Mouse (Mus musculus) CH12.LX (cell line): ENCODE measurements around the gene Capn8. TPM values are rescaled to one million over a fixed set of nuclear protein-coding genes. Genes with fewer than 3 reads are reported as not detected.

Experiments
- DNase-seq: peaks from one replicate; pipeline ENCODE4 v3.0.0-alpha.2; 2013; ENCODE audit errors: extremely low read depth
- H3K27ac ChIP-seq: 2 replicates; pipeline ENCODE4 v1.5.1; 2012; ENCODE audit warnings: low read depth, mild to moderate bottlenecking, control low read depth, moderate library complexity; ENCODE audit not compliant: insufficient read depth
- H3K27me3 ChIP-seq: replicated peaks from 2 replicates; pipeline ENCODE3; 2012; ENCODE audit warnings: inconsistent platforms
- H3K36me3 ChIP-seq, 2 experiments: replicated peaks in 1 of 2; 2 replicates each; pipeline versions ENCODE3 to v1.6.1; 2012; ENCODE audit warnings: inconsistent platforms in 1 of 2, low read length in 1 of 2, mild to moderate bottlenecking in 1 of 2, mixed read lengths in 1 of 2, moderate library complexity in 1 of 2; ENCODE audit not compliant: control insufficient read depth in 1 of 2, insufficient read depth in 1 of 2
- H3K4me1 ChIP-seq, 2 experiments: 2 replicates each; pipeline ENCODE4 v1.6.1; 2012; ENCODE audit warnings: inconsistent platforms in 1 of 2, moderate library complexity in 1 of 2; ENCODE audit not compliant: insufficient read depth in 2 of 2, control insufficient read depth in 1 of 2
- H3K4me2 ChIP-seq: 2 replicates; pipeline ENCODE4 v1.6.1; 2012; ENCODE audit warnings: low read depth, mild to moderate bottlenecking, control low read depth; ENCODE audit not compliant: poor library complexity, insufficient read depth, severe bottlenecking
- H3K4me3 ChIP-seq, 3 experiments: fragments of 150-350 bp in 1 of 3; sonication (generic) in 1 of 3; replicated peaks in 1 of 3; 2 replicates each; pipeline versions ENCODE3 to v1.5.1; 2011 to 2012; ENCODE audit warnings: low read depth in 2 of 3, low read length in 2 of 3, mild to moderate bottlenecking in 2 of 3, moderate library complexity in 2 of 3, control low read depth in 1 of 3, improper control_type of control experiment in 1 of 3, inconsistent platforms in 1 of 3, mixed read lengths in 1 of 3; ENCODE audit not compliant: poor library complexity in 1 of 3
- H3K79me2 ChIP-seq: replicated peaks from 2 replicates; pipeline ENCODE4 v1.6.1; 2012; ENCODE audit warnings: mild to moderate bottlenecking, moderate library complexity; ENCODE audit not compliant: control insufficient read depth, poor library complexity, insufficient read depth, severe bottlenecking; ENCODE audit errors: extremely low read depth
- H3K9ac ChIP-seq: 2 replicates; pipeline ENCODE4 v1.6.1; 2012; ENCODE audit warnings: low read depth, mild to moderate bottlenecking, control low read depth, moderate library complexity; ENCODE audit not compliant: insufficient read depth
- H3K9me3 ChIP-seq: replicated peaks from 2 replicates; pipeline ENCODE3; 2012; ENCODE audit warnings: low read length, inconsistent platforms, mixed read lengths
- BHLHE40 ChIP-seq: IDR thresholded peaks from 2 replicates; pipeline ENCODE4 v1.6.1; 2011; ENCODE audit warnings: mild to moderate bottlenecking, low read depth, low read length, improper control_type of control experiment
- CHD1 ChIP-seq: IDR thresholded peaks from 2 replicates; pipeline ENCODE4 v1.6.1; 2012; ENCODE audit warnings: low read depth, low read length, improper control_type of control experiment, inconsistent platforms
- CTCF ChIP-seq, 2 experiments: IDR thresholded peaks in 1 of 2; conservative IDR thresholded peaks in 1 of 2; 2 replicates each; pipeline ENCODE4 v1.5.1; 2011 to 2012; ENCODE audit warnings: low read depth in 2 of 2, low read length in 2 of 2, improper control_type of control experiment in 1 of 2, inconsistent platforms in 1 of 2, mild to moderate bottlenecking in 1 of 2, moderate library complexity in 1 of 2
- GABPA ChIP-seq: IDR thresholded peaks from 2 replicates; pipeline ENCODE4 v1.6.1; 2012; ENCODE audit warnings: low read depth, low read length, improper control_type of control experiment, inconsistent platforms; ENCODE audit not compliant: insufficient replicate concordance
- JUN ChIP-seq: IDR thresholded peaks from 2 replicates; pipeline ENCODE4 v1.6.1; 2011; ENCODE audit warnings: low read depth, mild to moderate bottlenecking, low read length, improper control_type of control experiment, moderate library complexity; ENCODE audit not compliant: insufficient read depth
- MAX ChIP-seq: IDR thresholded peaks from 2 replicates; pipeline ENCODE4 v1.6.1; 2011; ENCODE audit warnings: low read length, improper control_type of control experiment
- MAZ ChIP-seq: IDR thresholded peaks from 2 replicates; pipeline ENCODE4 v1.6.1; 2012; ENCODE audit warnings: low read depth, mild to moderate bottlenecking, inconsistent platforms, low read length, improper control_type of control experiment, moderate library complexity
- NELFE ChIP-seq: IDR thresholded peaks from 2 replicates; pipeline ENCODE4 v1.6.1; 2011; ENCODE audit warnings: low read depth, low read length, improper control_type of control experiment
- PAX5 ChIP-seq: IDR thresholded peaks from 2 replicates; pipeline ENCODE4 v1.6.1; 2012; ENCODE audit warnings: low read length, inconsistent platforms, mixed read lengths
- RCOR1 ChIP-seq: conservative IDR thresholded peaks from 2 replicates; pipeline ENCODE4 v1.6.1; 2012; ENCODE audit warnings: low read depth, mild to moderate bottlenecking, inconsistent platforms, low read length, improper control_type of control experiment
- TBP ChIP-seq: conservative IDR thresholded peaks from 2 replicates; pipeline ENCODE4 v1.6.1; 2011; ENCODE audit warnings: low read depth, low read length, improper control_type of control experiment
- TCF12 ChIP-seq: IDR thresholded peaks from 2 replicates; pipeline ENCODE4 v1.6.1; 2014; ENCODE audit warnings: low read depth, mild to moderate bottlenecking, inconsistent platforms, low read length, improper control_type of control experiment
- UBTF ChIP-seq: IDR thresholded peaks from 2 replicates; pipeline ENCODE4 v1.6.1; 2012; ENCODE audit warnings: low read depth, mild to moderate bottlenecking, inconsistent platforms, low read length, improper control_type of control experiment, moderate library complexity
- ZNF384 ChIP-seq: IDR thresholded peaks from 2 replicates; pipeline ENCODE4 v1.6.1; 2012; ENCODE audit warnings: low read depth, low read length, improper control_type of control experiment, inconsistent platforms
- dilution Hi-C: fragments of 300-500 bp; cut with MboI; formaldehyde crosslinking; loops from 2 replicates; pipeline ENCODE4 v1.14.3; 2020; ENCODE audit warnings: low sequenced_read_pairs; ENCODE audit not compliant: extremely low pct_unique_long_range_greater_than_20kb, extremely low pct_ligation_motif_present
- in situ Hi-C: fragments of 300-500 bp; cut with MboI; formaldehyde crosslinking; loops from 3 replicates; pipeline ENCODE4 v1.14.3; 2019; ENCODE audit warnings: low sequenced_read_pairs, low pct_ligation_motif_present, low pct_unique_long_range_greater_than_20kb, mixed read lengths
- polyA plus RNA-seq: library from polyadenylated mRNA; unstranded; fragments of >175 nt; gene quantifications from 2 replicates; pipeline ENCODE4 v1.2.1, GENCODE M21; 2012; ENCODE audit warnings: low read depth; ENCODE audit not compliant: insufficient read length
- total RNA-seq, 2 experiments: library from RNA; depleted of rRNA; stranded (reverse); fragments of 300-350 nt in 1 of 2; fragments of >200 nt in 1 of 2; gene quantifications; 2 replicates each; pipeline ENCODE4 v1.2.3; 2012 to 2014

The Capn8 gene
- total and polyA plus RNA-seq, 3 experiments = not detected

DNA sequence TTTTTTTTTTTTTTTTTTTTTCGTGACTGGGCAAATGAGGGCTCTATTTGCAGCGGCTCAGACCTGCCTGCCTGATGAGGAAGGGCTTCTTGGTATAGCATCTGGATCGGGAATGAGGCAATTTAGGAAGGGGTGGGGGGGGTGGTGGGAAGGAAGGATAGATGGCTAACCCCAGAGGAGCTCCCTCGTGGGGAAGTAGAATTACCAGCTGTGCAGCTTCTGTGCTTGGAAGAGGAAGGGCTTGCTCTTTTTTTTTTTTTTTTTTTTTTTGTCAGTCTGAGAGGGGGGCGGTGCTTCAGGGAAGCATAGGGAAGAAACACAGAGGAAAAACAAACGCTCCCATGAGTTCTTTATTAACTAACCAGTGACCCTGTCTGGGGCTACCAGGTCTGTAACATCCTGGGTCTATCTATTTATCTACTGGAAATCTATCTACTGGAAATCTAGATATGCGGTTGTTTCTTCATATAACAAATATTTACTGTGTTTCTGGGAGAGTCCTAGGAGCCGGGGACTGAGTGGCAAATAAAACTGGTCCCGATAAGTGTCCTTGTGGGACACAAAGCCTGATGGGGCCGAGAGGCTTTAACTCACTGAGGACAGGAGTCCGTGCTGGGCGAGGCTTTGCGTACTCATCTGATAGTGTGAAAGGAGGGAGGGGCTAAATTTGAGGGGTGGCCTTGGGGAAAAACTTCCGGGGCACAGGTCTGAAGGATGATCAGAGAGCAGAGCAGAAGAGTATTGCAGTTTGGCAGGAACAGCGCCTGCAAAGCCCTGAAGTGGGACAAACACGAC, 2.0 kb upstream of the Capn8 start:
- H3K4me3 ChIP-seq = no peak overlapping the region
- DNase-seq = no peak
- in situ Hi-C loops = loop anchor here (25.0 kb wide), 2 partner anchors 225 to 700 kb away; no protein-coding TSS in a partner anchor
- H3K9me3 ChIP-seq = no peaks in the 10 kb centered on the region
- no peaks in the 10 kb centered on the region for H3K36me3 ChIP-seq
- TF ChIP-seq PAX5 (no peak), BHLHE40 (no peak), ZNF384 (peak; percentile 78)
- dilution Hi-C loops = no loop called here
- no peaks in the 10 kb centered on the region for H3K27me3 ChIP-seq
- H3K27ac ChIP-seq = no peak overlapping the region
- H3K4me1 ChIP-seq = peaks cover 0 to 2% of the 10 kb centered on the region in 2 experiments; a peak in 1 of 4 replicates
- H3K79me2 ChIP-seq = no peaks in the 10 kb centered on the region
- H3K9ac ChIP-seq = no peak overlapping the region
- no peak overlapping the region for H3K4me2 ChIP-seq

- dilution Hi-C loops = no loop called here
- H3K27me3 ChIP-seq = no peaks in the 10 kb centered on the region
- no peak for TF ChIP-seq BHLHE40
- no peak for TF ChIP-seq TBP
- TF ChIP-seq PAX5 = no peak
- TF ChIP-seq CHD1 = no peak
- TF ChIP-seq UBTF = no peak
- TF ChIP-seq RCOR1 = no peak
- no peak for TF ChIP-seq MAX
- no peak for TF ChIP-seq TCF12
- no peak for TF ChIP-seq JUN
- no peak for TF ChIP-seq CTCF (conservative IDR thresholded peaks at IDR 0.05 in 1 of 2, IDR thresholded peaks at IDR 0.05 in 1 of 2; ENCODE audit: low read depth in 2 of 2, low read length in 2 of 2)
- TF ChIP-seq GABPA = no peak
- TF ChIP-seq MAZ = no peak
- no peak for TF ChIP-seq NELFE
- no peaks in the 10 kb centered on the region for H3K9me3 ChIP-seq
- no peak overlapping the region for H3K9ac ChIP-seq
- H3K4me2 ChIP-seq = no peak overlapping the region
- H3K4me3 ChIP-seq = no peak overlapping the region
- H3K4me1 ChIP-seq = 0 out of 4 replicates have a peak, but pooled peaks cover 2 to 3% of the 10 kb centered on the region in 2 experiments
- no peaks in the 10 kb centered on the region for H3K36me3 ChIP-seq
- no peaks in the 10 kb centered on the region for H3K79me2 ChIP-seq
- no peak for DNase-seq
- no peak overlapping the region for H3K27ac ChIP-seq
- in situ Hi-C loops = loop anchor here (25.0 kb wide), 2 partner anchors 222 to 697 kb away; no protein-coding TSS in a partner anchor
Measured at GRCm38 (mm10) chr1:182565351-182565835, 586 bp downstream of the Capn8 start.
